Mouse (Mus musculus) embryo, embryonic 9.5 days (tissue): ENCODE results near the gene Celf2.

Experiments used
- DNase-seq: peaks from one replicate; pipeline ENCODE4 v3.0.0-alpha.2; 2017; ENCODE audit errors: extremely low spot score

Gene Celf2

GRCm38 (mm10) chr2:6696326-6696725, 813.0 kb downstream of the Celf2 start:
- no peak for DNase-seq

- no peak for DNase-seq
Observed at GRCm38 (mm10) chr2:6695353-6695951, 813.9 kb downstream of the Celf2 start.

- no peak for DNase-seq
Observed at GRCm38 (mm10) chr2:6689689-6690088, 819.7 kb downstream of the Celf2 start.

GRCm38 (mm10) chr2:6678231-6678630, 831.1 kb downstream of the Celf2 start:
- no peak for DNase-seq

- DNase-seq, result no peak
Observed at GRCm38 (mm10) chr2:6677457-6677856, 831.9 kb downstream of the Celf2 start.

GRCm38 (mm10) chr2:6674401-6674800, 835.0 kb downstream of the Celf2 start:
- no peak for DNase-seq

- no peak for DNase-seq
Observed at GRCm38 (mm10) chr2:6673418-6673817, 835.9 kb downstream of the Celf2 start.

GRCm38 (mm10) chr2:6667611-6668010, 841.8 kb downstream of the Celf2 start:
- no peak for DNase-seq

GRCm38 (mm10) chr2:6659834-6660233, 849.5 kb downstream of the Celf2 start:
- DNase-seq, result no peak

GRCm38 (mm10) chr2:6653719-6654118, 855.6 kb downstream of the Celf2 start:
- no peak for DNase-seq

- no peak for DNase-seq
Observed at GRCm38 (mm10) chr2:6651697-6652096, 857.7 kb downstream of the Celf2 start.

- no peak for DNase-seq
Observed at GRCm38 (mm10) chr2:6648877-6649276, 860.5 kb downstream of the Celf2 start.

GRCm38 (mm10) chr2:6647028-6647427, 862.3 kb downstream of the Celf2 start:
- no peak for DNase-seq

- no peak for DNase-seq
Observed at GRCm38 (mm10) chr2:6646325-6646724, 863.0 kb downstream of the Celf2 start.

- DNase-seq, result no peak
Observed at GRCm38 (mm10) chr2:6642222-6642850, 867.0 kb downstream of the Celf2 start.

- DNase-seq, result no peak
Observed at GRCm38 (mm10) chr2:6639370-6639769, 870.0 kb downstream of the Celf2 start.

- DNase-seq, result no peak
Observed at GRCm38 (mm10) chr2:6637147-6637546, 872.2 kb downstream of the Celf2 start.

- no peak for DNase-seq
Observed at GRCm38 (mm10) chr2:6634899-6635298, 874.5 kb downstream of the Celf2 start.

- DNase-seq, result no peak
Observed at GRCm38 (mm10) chr2:6633115-6633514, 876.2 kb downstream of the Celf2 start.

- no peak for DNase-seq
Observed at GRCm38 (mm10) chr2:6623802-6624201, 885.6 kb downstream of the Celf2 start.

- DNase-seq, result no peak
Observed at GRCm38 (mm10) chr2:6622082-6622481, 887.3 kb downstream of the Celf2 start.

- DNase-seq, result no peak
Observed at GRCm38 (mm10) chr2:6618856-6619255, 890.5 kb downstream of the Celf2 start.

GRCm38 (mm10) chr2:6618450-6618849, 890.9 kb downstream of the Celf2 start:
- DNase-seq, result no peak

- DNase-seq, result no peak
Observed at GRCm38 (mm10) chr2:6604347-6604746, 905.0 kb downstream of the Celf2 start.
